In the genomic region with DNA sequence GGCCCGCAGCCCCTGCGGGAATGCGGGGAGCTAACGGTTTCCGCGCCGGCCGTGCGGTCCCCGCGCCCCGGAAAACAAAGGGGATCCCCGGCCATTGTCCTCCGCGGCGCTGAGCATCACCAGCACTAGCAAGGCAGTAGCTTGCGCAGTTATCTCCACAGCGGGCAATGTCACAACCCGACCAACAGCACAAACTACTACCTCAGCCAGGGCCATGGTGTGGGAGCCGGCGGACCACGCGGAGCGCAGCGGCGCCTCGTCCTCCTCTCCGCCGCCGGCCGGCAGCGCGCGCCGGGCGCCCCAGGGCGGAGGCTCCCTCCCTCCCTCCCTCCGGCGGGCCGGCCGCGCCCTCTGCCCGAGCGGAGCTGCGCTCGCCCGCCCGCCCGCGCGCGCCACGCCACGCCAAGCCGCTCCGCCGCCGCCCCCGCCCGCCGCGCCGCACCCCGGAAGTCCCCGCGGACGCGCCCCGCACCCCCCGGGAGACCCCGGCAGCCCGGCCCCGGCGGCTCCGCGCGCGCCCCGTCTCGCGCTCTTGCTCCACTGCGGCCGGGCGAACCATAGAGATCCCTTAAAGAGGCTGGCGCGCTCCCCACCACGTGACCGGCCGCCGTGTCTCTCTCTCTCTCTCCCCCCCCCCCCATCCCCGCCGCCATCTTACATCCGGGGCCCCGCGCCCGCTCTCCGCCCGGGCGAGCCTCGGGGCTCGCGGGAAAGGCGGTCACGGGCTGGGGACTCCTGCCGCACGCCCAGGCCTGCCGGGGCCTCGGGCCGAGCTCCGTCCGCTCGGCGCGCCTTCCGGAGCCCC, we compare ENCODE assay signal across 8 mouse cellular contexts.
DNase-seq lines count a peak whose midpoint lies in the region; ATAC-seq and TF ChIP-seq lines count a peak whose summit lies in the region.

No protein-coding gene starts in this region.

- H3K4me2 ChIP-seq in hindbrain, embryonic 15.5 days, result peak overlapping the region; percentile 81

- intact Hi-C loops in left cerebral cortex, adult 2 months (cut with DNase I), result loop anchor here (1.0 to 5.0 kb wide), 4 partner anchors 53 to 307 kb away; partner anchors contain the start of gene Ppm1h

- H3K27me3 ChIP-seq in hindbrain, embryonic 15.5 days, result no peaks in the 10 kb centered on the region

- WGBS in hindbrain, embryonic 15.5 days, result under 1% methylated on average over 65 of the region's 115 CpGs
- under 1% methylated on average over 60 of the region's 115 CpGs for WGBS in macrophage (ENCODE audit: missing documents)

- H3K79me2 ChIP-seq in macrophage (ENCODE audit: inconsistent target), result peaks cover 43% of the 10 kb centered on the region

- DNase-seq in T-cell, adult 2 months (ENCODE audit: low spot score), result peak; percentile 75
- DNase-seq in cerebellum, postnatal 25 days, result peak; percentile 90
- DNase-seq in frontal cortex, postnatal 36 days (ENCODE audit: low spot score in 2 of 2), result peak; percentile 70 to 71
- DNase-seq in left cerebral cortex, adult 2 months (ENCODE audit: extremely low spot score in 1 of 2, low spot score in 2 of 2), result peak; percentile 72 to 82
- DNase-seq in retina, postnatal 1 day, result peak; percentile 94
- peak; percentile 86 for DNase-seq in thymus, postnatal 4 days

- peak overlapping the region; percentile 100 for H3K27ac ChIP-seq in hindbrain, embryonic 15.5 days (replicated peaks)
- H3K27ac ChIP-seq in left cerebral cortex, adult 2 months, result peak overlapping the region; percentile 95
- H3K27ac ChIP-seq in macrophage, result peak overlapping the region; percentile 75

- peak overlapping the region; percentile 98 for H3K4me3 ChIP-seq in hindbrain, embryonic 15.5 days
- peak overlapping the region; percentile 83 for H3K4me3 ChIP-seq in left cerebral cortex, adult 2 months
- H3K4me3 ChIP-seq in macrophage (ENCODE audit: inconsistent target), result peak overlapping the region; percentile 68

- no peaks in the 10 kb centered on the region for H3K9me3 ChIP-seq in hindbrain, embryonic 15.5 days

- peak; percentile 95 for ATAC-seq in hindbrain, embryonic 15.5 days (ENCODE audit: low FRiP score, low read depth)

- H3K36me3 ChIP-seq in hindbrain, embryonic 15.5 days, result peaks cover under 1% of the 10 kb centered on the region; the same call in 1 of the 2 replicates
- H3K36me3 ChIP-seq in macrophage (ENCODE audit: inconsistent target), result peaks cover 6% of the 10 kb centered on the region; the same call in 1 of the 2 replicates

- H3K9ac ChIP-seq in hindbrain, embryonic 15.5 days, result peak overlapping the region; percentile 98

- H3K4me1 ChIP-seq in hindbrain, embryonic 15.5 days (replicated peaks), result peaks cover 39% of the 10 kb centered on the region

- no peak for TF ChIP-seq CTCF in left cerebral cortex, adult 2 months (IDR thresholded peaks at IDR 0.05)

Comparison
In these comparisons a context has a peak if more than half of its experiments do, and no peak if none do; other contexts are left out.
1. Peak in every context shown above with its lines: DNase-seq, ATAC-seq, H3K4me3 ChIP-seq and H3K27ac ChIP-seq.